Mouse (Mus musculus) megakaryocyte, embryonic 14.5 days (primary cell): ENCODE data around the gene Dync1li1.

Experiments used
- FLI1 ChIP-seq: IDR thresholded peaks from 2 replicates; pipeline ENCODE4 v1.6.1; 2012; ENCODE audit warnings: low read length, inconsistent platforms, mixed read lengths
- GATA1 ChIP-seq: IDR thresholded peaks from 3 replicates; pipeline ENCODE4 v1.6.1; 2012; ENCODE audit warnings: mixed read lengths, low read length, inconsistent platforms, borderline replicate concordance

DNA sequence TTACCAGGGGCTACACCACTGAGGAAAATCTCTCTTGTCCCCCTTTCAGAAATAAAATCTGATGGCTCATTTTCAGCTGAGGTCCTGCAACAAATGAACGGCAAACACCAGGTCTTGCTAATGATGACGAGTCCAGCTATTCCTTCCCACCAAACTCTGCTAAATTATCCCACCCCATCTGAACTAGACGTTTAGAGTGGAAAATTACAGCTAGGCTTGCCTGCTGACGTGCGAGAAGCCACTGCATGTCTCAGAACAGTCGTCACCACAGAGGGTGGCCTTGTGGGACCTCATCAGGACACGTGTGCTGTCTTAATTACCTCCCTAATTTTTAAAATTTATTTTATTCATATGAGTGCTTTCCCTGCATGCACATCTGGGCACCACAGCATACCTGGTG lies 83.0 kb downstream of the Dync1li1 start:
- TF ChIP-seq GATA1 (no peak), FLI1 (no peak)
